Mouse (Mus musculus): ENCODE data around the gene Smg6. TPM values are rescaled to one million over a fixed set of nuclear protein-coding genes. Genes with fewer than 3 reads are reported as not detected.
A peak's percentile ranks its signal among the peaks of the same experiment; 100 is the strongest.

Gene Smg6
- polyA plus RNA-seq, 1 experiment from 2014 or later = 19.2 TPM

DNA sequence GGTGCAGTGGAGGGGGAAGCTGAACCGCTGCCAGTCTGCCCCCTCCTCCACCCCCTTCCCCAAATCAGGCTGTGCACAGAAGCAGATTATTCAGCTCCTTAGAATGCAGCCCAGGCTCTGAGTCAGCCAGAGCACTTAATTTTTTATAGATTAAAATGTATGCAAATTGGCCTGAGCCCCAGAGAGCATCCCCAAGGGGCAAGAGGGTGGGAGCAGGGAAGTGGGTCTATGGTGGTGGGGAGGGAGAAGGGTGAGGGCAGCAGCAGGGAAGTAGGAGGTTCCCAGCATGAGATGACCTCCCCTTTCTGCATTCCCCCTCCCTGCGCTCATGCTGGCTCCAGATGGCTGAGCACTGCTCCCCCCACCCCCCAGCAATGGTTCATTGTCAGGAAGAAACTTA is 259.4 kb downstream of the Smg6 start:
- WGBS = 51% methylated on average over 2 of the region's 2 CpGs

DNA sequence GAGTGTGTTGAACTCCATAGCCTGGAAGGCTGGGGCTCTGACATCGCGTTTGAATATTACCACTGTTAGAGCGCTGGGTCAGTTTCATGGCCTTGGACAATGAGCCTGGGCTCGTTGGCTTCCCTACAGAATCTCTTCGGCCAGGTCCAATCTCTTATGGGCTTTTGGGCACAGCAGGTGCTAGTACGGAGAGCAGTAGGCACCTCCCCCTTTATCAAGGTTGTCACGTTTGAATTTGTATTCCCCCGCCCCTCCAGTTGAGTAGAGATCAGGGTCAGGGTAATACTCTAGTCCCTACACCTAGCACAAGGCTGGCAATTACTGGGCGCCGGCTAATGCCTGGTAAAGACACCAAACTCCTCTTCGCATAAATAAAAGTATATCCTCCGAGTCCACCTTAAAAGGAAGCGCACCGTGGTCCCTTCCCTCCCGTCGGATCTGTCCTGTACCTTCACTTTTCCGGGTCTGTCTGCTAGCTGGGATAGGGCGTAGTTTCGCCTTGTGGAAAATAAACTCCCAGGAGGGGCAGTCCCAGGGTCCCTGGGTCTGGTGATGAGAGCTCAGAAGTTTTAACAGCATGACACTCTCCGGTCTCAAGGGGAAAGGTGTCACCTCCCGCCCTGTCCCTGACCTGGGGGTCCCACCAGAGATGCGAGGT is 264.2 kb downstream of the Smg6 start:
- Histone ChIP-seq H3K27me3 (replicated peaks; ENCODE audit: control insufficient read depth, insufficient read depth, low read length) (peaks cover 25% of the 10 kb centered on the region), H3K4me2 (ENCODE audit: low read length) (peak overlapping the region; percentile 89), H3K36me3 (ENCODE audit: control insufficient read depth, insufficient read depth) (no peaks in the 10 kb centered on the region), H3K4me1 (replicated peaks; ENCODE audit: control insufficient read depth, insufficient read depth, low read length) (peaks cover 36% of the 10 kb centered on the region), H3K9ac (replicated peaks; ENCODE audit: low read depth, low read length) (peak overlapping the region; percentile 76), H3K27ac (ENCODE audit: low read length) (no peak overlapping the region), H3K4me3 (replicated peaks; ENCODE audit: low read length) (peak overlapping the region; percentile 90), H3K9me3 (ENCODE audit: control insufficient read depth, low read length) (no peaks in the 10 kb centered on the region)
- WGBS = under 1% methylated on average over 22 of the region's 22 CpGs
- no peak; the same call in 1 of the 2 replicates for ATAC-seq

More for the DNA sequence above, 259.4 kb downstream of the Smg6 start:
- peak overlapping the region; percentile 23; the same call in 1 of the 2 replicates for H3K27ac ChIP-seq (ENCODE audit: low read length)
- H3K36me3 ChIP-seq (ENCODE audit: control insufficient read depth, insufficient read depth) = 0 out of 2 replicates have a peak, but pooled peaks cover 4% of the 10 kb centered on the region
- no peak overlapping the region for H3K4me3 ChIP-seq (replicated peaks; ENCODE audit: low read length)
- H3K4me1 ChIP-seq (replicated peaks; ENCODE audit: control insufficient read depth, insufficient read depth, low read length) = peaks cover 17% of the 10 kb centered on the region
- no peaks in the 10 kb centered on the region for H3K27me3 ChIP-seq (replicated peaks; ENCODE audit: control insufficient read depth, insufficient read depth, low read length)
- ATAC-seq = no peak
- H3K9ac ChIP-seq (replicated peaks; ENCODE audit: low read depth, low read length) = no peak overlapping the region
- H3K4me2 ChIP-seq (ENCODE audit: low read length) = no peak overlapping the region
- no peaks in the 10 kb centered on the region for H3K9me3 ChIP-seq (ENCODE audit: control insufficient read depth, low read length)

GRCm38 (mm10) chr11:75190371-75190724 is 264.7 kb downstream of the Smg6 start:
- peaks cover 36% of the 10 kb centered on the region for H3K4me1 ChIP-seq (replicated peaks; ENCODE audit: control insufficient read depth, insufficient read depth, low read length)
- H3K9me3 ChIP-seq (ENCODE audit: control insufficient read depth, low read length) = no peaks in the 10 kb centered on the region
- peak overlapping the region; percentile 90 for H3K4me3 ChIP-seq (replicated peaks; ENCODE audit: low read length)
- H3K27me3 ChIP-seq (replicated peaks; ENCODE audit: control insufficient read depth, insufficient read depth, low read length) = peaks cover 29% of the 10 kb centered on the region
- H3K9ac ChIP-seq (replicated peaks; ENCODE audit: low read depth, low read length) = peak overlapping the region; percentile 76
- H3K27ac ChIP-seq (ENCODE audit: low read length) = no peak overlapping the region
- 0% methylated on average over 24 of the region's 24 CpGs for WGBS
- no peaks in the 10 kb centered on the region for H3K36me3 ChIP-seq (ENCODE audit: control insufficient read depth, insufficient read depth)
- peak; percentile 86 for ATAC-seq
- H3K4me2 ChIP-seq (ENCODE audit: low read length) = peak overlapping the region; percentile 89

- peak within 1 kb of the TSS; percentile 89 for H3K4me2 ChIP-seq (ENCODE audit: low read length)
- no peak for ATAC-seq
- H3K27me3 ChIP-seq (replicated peaks; ENCODE audit: control insufficient read depth, insufficient read depth, low read length) = peaks cover 34% of the 10 kb centered on the region
- H3K36me3 ChIP-seq (ENCODE audit: control insufficient read depth, insufficient read depth) = no peaks in the 10 kb centered on the region
- WGBS = 46% methylated on average over 5 of the region's 5 CpGs
- H3K9me3 ChIP-seq (ENCODE audit: control insufficient read depth, low read length) = no peaks in the 10 kb centered on the region
- H3K4me3 ChIP-seq (replicated peaks; ENCODE audit: low read length) = peak within 1 kb of the TSS; percentile 90
- H3K9ac ChIP-seq (replicated peaks; ENCODE audit: low read depth, low read length) = peak within 1 kb of the TSS; percentile 76
- peaks cover 40% of the 10 kb centered on the region for H3K4me1 ChIP-seq (replicated peaks; ENCODE audit: control insufficient read depth, insufficient read depth, low read length)
- no peak within 1 kb of the TSS for H3K27ac ChIP-seq (ENCODE audit: low read length)
Measured at GRCm38 (mm10) chr11:75190905-75191441, 265.4 kb downstream of the Smg6 start, which contains the start of gene Dph1. Dph1 (minus strand) TSS chr11:75191241.

DNA sequence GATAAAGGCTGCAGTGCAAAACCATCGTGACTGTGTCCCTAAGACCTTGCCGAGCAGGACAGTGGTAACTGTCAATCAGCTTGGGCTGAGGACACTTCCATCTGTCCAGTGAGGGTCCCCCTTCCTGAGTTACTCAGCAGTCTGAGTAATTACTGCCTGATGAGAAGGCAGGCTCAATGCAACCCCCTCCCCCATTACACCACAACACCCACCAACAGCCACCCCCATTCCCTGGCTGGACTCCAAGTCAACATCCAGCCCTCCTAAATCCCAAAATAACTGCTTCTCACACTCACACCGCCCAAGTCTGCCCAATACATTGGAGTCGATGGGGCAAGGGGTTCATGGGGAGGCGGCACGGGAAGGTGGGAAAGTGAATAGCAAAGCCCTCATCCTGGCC is 266.2 kb downstream of the Smg6 start:
- Histone ChIP-seq H3K9ac (replicated peaks; ENCODE audit: low read depth, low read length) (no peak overlapping the region), H3K36me3 (ENCODE audit: control insufficient read depth, insufficient read depth) (no peaks in the 10 kb centered on the region), H3K27me3 (replicated peaks; ENCODE audit: control insufficient read depth, insufficient read depth, low read length) (peaks cover 42% of the 10 kb centered on the region), H3K9me3 (ENCODE audit: control insufficient read depth, low read length) (no peaks in the 10 kb centered on the region), H3K4me3 (replicated peaks; ENCODE audit: low read length) (no peak overlapping the region), H3K27ac (ENCODE audit: low read length) (no peak overlapping the region), H3K4me1 (replicated peaks; ENCODE audit: control insufficient read depth, insufficient read depth, low read length) (peaks cover 42% of the 10 kb centered on the region), H3K4me2 (ENCODE audit: low read length) (no peak overlapping the region)
- WGBS = 49% methylated on average over 6 of the region's 6 CpGs
- ATAC-seq = no peak

GRCm38 (mm10) chr11:75192336-75193214 is 267.0 kb downstream of the Smg6 start:
- WGBS = 23% methylated on average over 13 of the region's 13 CpGs
- peaks cover 42% of the 10 kb centered on the region for H3K4me1 ChIP-seq (replicated peaks; ENCODE audit: control insufficient read depth, insufficient read depth, low read length)
- H3K9ac ChIP-seq (replicated peaks; ENCODE audit: low read depth, low read length) = no peak overlapping the region

GRCm38 (mm10) chr11:75193256-75194071 is 267.8 kb downstream of the Smg6 start, which contains the start of gene Rtn4rl1:
Rtn4rl1 (plus strand) TSS chr11:75193783.
- Histone ChIP-seq H3K9me3 (ENCODE audit: control insufficient read depth, low read length) (no peaks in the 10 kb centered on the region), H3K9ac (replicated peaks; ENCODE audit: low read depth, low read length) (peak within 1 kb of the TSS; percentile 67), H3K36me3 (ENCODE audit: control insufficient read depth, insufficient read depth) (no peaks in the 10 kb centered on the region), H3K27me3 (replicated peaks; ENCODE audit: control insufficient read depth, insufficient read depth, low read length) (peaks cover 43% of the 10 kb centered on the region), H3K4me2 (ENCODE audit: low read length) (peak within 1 kb of the TSS; percentile 72), H3K4me3 (replicated peaks; ENCODE audit: low read length) (peak within 1 kb of the TSS; percentile 58), H3K27ac (ENCODE audit: low read length) (no peak within 1 kb of the TSS), H3K4me1 (replicated peaks; ENCODE audit: control insufficient read depth, insufficient read depth, low read length) (peaks cover 42% of the 10 kb centered on the region)
- ATAC-seq = no peak
- WGBS = under 1% methylated on average over 80 of the region's 84 CpGs

More at GRCm38 (mm10) chr11:75192336-75193214, 267.0 kb downstream of the Smg6 start:
- peak overlapping the region; percentile 58 for H3K4me3 ChIP-seq (replicated peaks; ENCODE audit: low read length)
- peak overlapping the region; percentile 72 for H3K4me2 ChIP-seq (ENCODE audit: low read length)
- H3K36me3 ChIP-seq (ENCODE audit: control insufficient read depth, insufficient read depth) = no peaks in the 10 kb centered on the region
- H3K27me3 ChIP-seq (replicated peaks; ENCODE audit: control insufficient read depth, insufficient read depth, low read length) = peaks cover 43% of the 10 kb centered on the region
- no peak overlapping the region for H3K27ac ChIP-seq (ENCODE audit: low read length)
- ATAC-seq = peak; percentile 23; the same call in 1 of the 2 replicates
- no peaks in the 10 kb centered on the region for H3K9me3 ChIP-seq (ENCODE audit: control insufficient read depth, low read length)

DNA sequence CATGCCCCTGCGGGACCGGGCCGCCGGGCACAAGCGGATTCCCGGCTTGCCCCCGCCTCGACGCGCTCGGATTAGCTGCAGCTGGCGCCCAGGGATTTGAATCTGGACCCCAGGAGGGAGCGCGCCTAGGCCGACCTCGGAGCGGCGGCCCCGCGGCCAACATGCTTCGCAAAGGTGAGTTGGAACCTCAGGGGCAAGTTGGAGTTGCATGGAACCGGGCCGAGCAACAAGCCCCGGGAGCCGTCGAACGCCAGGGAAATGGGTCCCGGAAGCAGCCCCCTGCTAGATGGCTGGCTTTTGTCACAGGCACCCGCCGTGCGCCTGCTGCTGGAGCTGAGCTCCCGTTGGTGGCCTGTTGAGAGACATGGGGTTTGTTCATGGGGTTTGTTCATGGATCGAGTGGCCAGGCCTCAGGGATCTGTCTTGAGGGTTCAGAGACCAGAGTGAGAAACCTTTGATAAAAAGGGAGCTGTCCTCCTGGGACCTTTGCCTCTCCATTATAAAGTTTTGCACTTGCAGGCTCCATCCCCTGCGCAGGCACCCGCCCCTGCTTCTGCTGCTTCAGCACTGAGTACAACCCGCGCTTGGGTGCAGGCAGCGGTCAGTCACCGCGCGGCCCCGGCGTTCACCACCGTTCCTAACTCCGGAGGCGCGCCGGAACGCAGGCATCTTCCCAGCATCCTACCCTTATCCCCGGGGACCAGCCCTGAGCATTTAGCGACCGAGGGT is 268.7 kb downstream of the Smg6 start:
- H3K4me1 ChIP-seq (replicated peaks; ENCODE audit: control insufficient read depth, insufficient read depth, low read length) = peaks cover 39% of the 10 kb centered on the region
- no peaks in the 10 kb centered on the region for H3K9me3 ChIP-seq (ENCODE audit: control insufficient read depth, low read length)
- H3K4me2 ChIP-seq (ENCODE audit: low read length) = peak overlapping the region; percentile 72
- peak overlapping the region; percentile 67 for H3K9ac ChIP-seq (replicated peaks; ENCODE audit: low read depth, low read length)
- peaks cover 43% of the 10 kb centered on the region for H3K27me3 ChIP-seq (replicated peaks; ENCODE audit: control insufficient read depth, insufficient read depth, low read length)
- peak overlapping the region; percentile 58 for H3K4me3 ChIP-seq (replicated peaks; ENCODE audit: low read length)
- H3K36me3 ChIP-seq (ENCODE audit: control insufficient read depth, insufficient read depth) = no peaks in the 10 kb centered on the region
- ATAC-seq = no peak
- WGBS = under 1% methylated on average over 52 of the region's 52 CpGs
- no peak overlapping the region for H3K27ac ChIP-seq (ENCODE audit: low read length)
